Mouse (Mus musculus) kidney, adult 2 months (tissue): ENCODE data around the gene Serpinb13.

Source experiments
- CTCF ChIP-seq: fragments of 200-500 bp; conservative IDR thresholded peaks from 2 replicates; pipeline ENCODE4 v1.5.1; 2011; ENCODE audit warnings: low read depth, mild to moderate bottlenecking, control low read depth, low read length, moderate library complexity, mixed read lengths; ENCODE audit not compliant: insufficient read depth, insufficient read length
- POLR2A ChIP-seq: fragments of 200-500 bp; IDR thresholded peaks from one replicate; pipeline ENCODE4 v1.6.1; 2011; ENCODE audit warnings: low read depth, low read length, control low read depth

GRCm38 (mm10) chr1:106980684-106981083, at the start of gene Serpinb13:
- TF ChIP-seq POLR2A (no peak), CTCF (no peak)
